Mouse (Mus musculus): ENCODE measurements around the gene Mgat4a.

DNA sequence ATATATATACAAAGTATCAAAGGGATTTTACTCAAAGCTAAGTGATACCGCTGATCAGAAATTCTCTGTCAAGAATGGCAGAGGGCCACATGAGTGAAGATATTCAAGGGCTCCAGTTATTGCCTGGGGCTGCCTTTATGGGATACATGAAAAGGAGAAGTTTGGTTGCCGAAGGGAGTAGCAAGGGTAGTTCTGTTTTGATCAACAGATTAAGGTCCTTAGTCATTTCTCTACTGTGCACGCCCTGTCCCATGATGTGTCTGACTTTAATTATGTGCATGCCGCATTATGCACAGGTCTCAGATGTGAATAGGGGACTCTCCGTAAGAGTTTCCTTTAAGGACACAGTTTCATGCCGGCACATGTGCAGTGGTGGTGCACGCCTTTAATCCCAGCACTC is 83.3 kb downstream of the Mgat4a start:
- TF ChIP-seq CTCF (IDR thresholded peaks at IDR 0.05; ENCODE audit: low read depth, low read length) (no peak), TAL1 (conservative IDR thresholded peaks at IDR 0.05; ENCODE audit: low read depth, low read length) (no peak), POLR2AphosphoS5 (IDR thresholded peaks at IDR 0.05; ENCODE audit: insufficient replicate concordance, low read depth, low read length) (no peak), GATA1 (IDR thresholded peaks at IDR 0.05; ENCODE audit: borderline replicate concordance, low read length) (no peak)

Measured in G1E (cell line).